Mouse (Mus musculus) kidney, adult 2 months (tissue): ENCODE results near the gene Git2. TPM values are rescaled to one million over a fixed set of nuclear protein-coding genes. Genes with fewer than 3 reads are reported as not detected.

ENCODE experiments used
- DNase-seq: peaks from one replicate; pipeline ENCODE4 v3.0.0; 2021
- H3K27ac ChIP-seq: fragments of 200-500 bp; 2 replicates; pipeline ENCODE4 v1.5.1; 2012; ENCODE audit warnings: low read depth, low read length, control low read depth, inconsistent platforms; ENCODE audit not compliant: insufficient read depth
- H3K27me3 ChIP-seq: fragments of 200-500 bp; replicated peaks from 2 replicates; pipeline ENCODE4 v1.6.1; 2012; ENCODE audit warnings: mild to moderate bottlenecking, moderate library complexity, low read length, inconsistent platforms; ENCODE audit not compliant: control insufficient read depth, insufficient read depth
- H3K36me3 ChIP-seq: fragments of 200-500 bp; 2 replicates; pipeline ENCODE4 v1.6.1; 2012; ENCODE audit warnings: mild to moderate bottlenecking, moderate library complexity, low read length, inconsistent platforms; ENCODE audit not compliant: control insufficient read depth, insufficient read depth
- H3K4me1 ChIP-seq: fragments of 200-500 bp; 2 replicates; pipeline ENCODE4 v1.6.1; 2011; ENCODE audit warnings: low read length; ENCODE audit not compliant: control insufficient read depth, insufficient read depth
- H3K4me3 ChIP-seq: fragments of 200-500 bp; 2 replicates; pipeline ENCODE4 v1.5.1; 2011; ENCODE audit warnings: mild to moderate bottlenecking, low read depth, low read length, control low read depth; ENCODE audit not compliant: insufficient read depth
- CTCF ChIP-seq: fragments of 200-500 bp; conservative IDR thresholded peaks from 2 replicates; pipeline ENCODE4 v1.5.1; 2011; ENCODE audit warnings: low read depth, mild to moderate bottlenecking, control low read depth, low read length, moderate library complexity, mixed read lengths; ENCODE audit not compliant: insufficient read depth, insufficient read length
- POLR2A ChIP-seq: fragments of 200-500 bp; IDR thresholded peaks from one replicate; pipeline ENCODE4 v1.6.1; 2011; ENCODE audit warnings: low read depth, low read length, control low read depth
- WGBS: fragments of 180-500 bp; shearing (Covaris S2); methylation state at CpG from one replicate; pipeline ENCODE4 v1.1.7; 2018; 5-methylcytosine and 5-hydroxymethylcytosine counted together
- polyA plus RNA-seq: library from polyadenylated mRNA; depleted of rRNA; stranded (reverse); fragments of >200 nt; gene quantifications from 2 replicates; pipeline ENCODE4 v1.2.3, GENCODE M21; 2012; rRNA removed

Git2 gene
- polyA plus RNA-seq, result 30.5 and 32.3 TPM in 2 replicates

GRCm38 (mm10) chr5:114775056-114775979 is at the start of gene Git2:
Git2 (minus strand) TSS chr5:114775517.
- DNase-seq, result peak; percentile 8
- WGBS, result 2% methylated on average over 56 of the region's 63 CpGs

GRCm38 (mm10) chr5:114824197-114824596 is 48.9 kb upstream of the Git2 start:
- no peaks in the 10 kb centered on the region for H3K27me3 ChIP-seq
- peak; percentile 61 for DNase-seq
- H3K27ac ChIP-seq, result no peak overlapping the region
- no peaks in the 10 kb centered on the region for H3K4me1 ChIP-seq
- H3K4me3 ChIP-seq, result no peak overlapping the region
- WGBS, result 16% methylated on average over 9 of the region's 9 CpGs
- no peaks in the 10 kb centered on the region for H3K36me3 ChIP-seq
- TF ChIP-seq POLR2A (no peak), CTCF (peak; percentile 76)

More at GRCm38 (mm10) chr5:114775056-114775979, at the start of gene Git2:
- Histone ChIP-seq H3K4me3 (peak within 1 kb of the TSS; percentile 78), H3K36me3 (no peaks in the 10 kb centered on the region), H3K4me1 (no peaks in the 10 kb centered on the region; the same call in 1 of the 2 replicates), H3K27me3 (no peaks in the 10 kb centered on the region), H3K27ac (peak within 1 kb of the TSS; percentile 98)
- TF ChIP-seq POLR2A (no peak), CTCF (no peak)

GRCm38 (mm10) chr5:114822796-114823688 is 47.7 kb upstream of the Git2 start, which contains the start of gene 1500011B03Rik:
1500011B03Rik (minus strand) TSS chr5:114823468.
- peak within 1 kb of the TSS; percentile 59 for H3K4me3 ChIP-seq
- no peaks in the 10 kb centered on the region for H3K36me3 ChIP-seq
- peak; percentile 63 for DNase-seq
- no peak for TF ChIP-seq CTCF
- no peak for TF ChIP-seq POLR2A
- H3K27me3 ChIP-seq, result no peaks in the 10 kb centered on the region
- H3K4me1 ChIP-seq, result no peaks in the 10 kb centered on the region
- H3K27ac ChIP-seq, result no peak within 1 kb of the TSS
- WGBS, result 9% methylated on average over 53 of the region's 53 CpGs

- no peaks in the 10 kb centered on the region for H3K27me3 ChIP-seq
- no peak for TF ChIP-seq CTCF
- TF ChIP-seq POLR2A, result no peak
- no peaks in the 10 kb centered on the region for H3K4me1 ChIP-seq
- H3K36me3 ChIP-seq, result no peaks in the 10 kb centered on the region
- peak; percentile 52 for DNase-seq
- no peak overlapping the region for H3K4me3 ChIP-seq
- H3K27ac ChIP-seq, result no peak overlapping the region
- 59% methylated on average over 11 of the region's 11 CpGs for whole genome bisulfite sequencing
Measured at GRCm38 (mm10) chr5:114818124-114818523, 42.8 kb upstream of the Git2 start.

- Histone ChIP-seq H3K4me3 (no peak overlapping the region), H3K4me1 (no peaks in the 10 kb centered on the region), H3K36me3 (no peaks in the 10 kb centered on the region), H3K27me3 (no peaks in the 10 kb centered on the region), H3K27ac (no peak overlapping the region)
- TF ChIP-seq CTCF, result no peak
- no peak for TF ChIP-seq POLR2A
- DNase-seq, result no peak
- WGBS, result 67% methylated on average over 6 of the region's 6 CpGs
Measured at GRCm38 (mm10) chr5:114816599-114816998, 41.3 kb upstream of the Git2 start.

GRCm38 (mm10) chr5:114813525-114814181 is 38.3 kb upstream of the Git2 start:
- 1% methylated on average over 50 of the region's 50 CpGs for WGBS
- Histone ChIP-seq H3K27ac (peak overlapping the region; percentile 10; the same call in 1 of the 2 replicates), H3K4me3 (peak overlapping the region; percentile 86), H3K36me3 (no peaks in the 10 kb centered on the region), H3K4me1 (no peaks in the 10 kb centered on the region), H3K27me3 (no peaks in the 10 kb centered on the region)
- peak; percentile 88 for DNase-seq
- TF ChIP-seq CTCF (no peak), POLR2A (peak; percentile 39)
